Mouse (Mus musculus) A20 (cell line): ENCODE measurements around the gene Gm21921.
"Not testable (repeated sequence)": the region's sequence is repeated elsewhere in the genome, so short reads cannot be mapped to it uniquely, and the experiment has no call there.

Source experiments
- DNase-seq: peaks from one replicate; pipeline ENCODE4 v3.0.0-alpha.2; 2011; ENCODE audit warnings: low read depth, low spot score

The Gm21921 gene

DNA sequence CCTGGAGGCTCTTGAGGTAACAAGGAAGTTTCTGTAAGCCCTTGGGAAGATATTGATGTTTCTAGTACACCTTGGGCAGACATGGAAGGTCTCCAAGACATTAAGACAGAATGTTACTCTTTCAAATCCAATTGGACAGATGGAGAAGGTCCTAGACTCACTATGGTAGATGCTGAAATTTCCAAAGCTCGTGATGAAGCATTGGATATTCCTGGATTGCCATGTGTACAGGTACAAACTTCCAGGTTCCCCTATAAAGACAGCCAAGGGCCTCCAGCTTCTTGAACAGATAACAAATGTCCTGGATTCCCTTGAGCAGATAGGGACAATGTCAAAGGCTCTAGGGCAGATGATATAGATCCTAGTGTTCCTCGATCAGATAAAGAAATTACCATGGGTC, at the start of gene Gm21921:
Gene Gm21921, minus strand, starts transcription at position 101 of the 400 bp plus-strand sequence.
- not testable (repeated sequence) for DNase-seq
